In genomic region chr7:25222275-25222967, GRCm38 (mm10) we compare ENCODE assay signal across 7 mouse cellular contexts. TPM values are rescaled to one million over a fixed set of nuclear protein-coding genes. Genes with fewer than 3 reads are reported as not detected.
DNase-seq lines count a peak whose midpoint lies in the region; ATAC-seq and TF ChIP-seq lines count a peak whose summit lies in the region.

No protein-coding gene starts in this region.

- H3K27ac ChIP-seq in lung, embryonic 14.5 days (ENCODE audit: low read depth) = peak overlapping the region; percentile 87; the same call in 1 of the 2 replicates
- H3K27ac ChIP-seq in limb, embryonic 10.5 days = peak overlapping the region; percentile 94; the same call in 1 of the 2 replicates
- H3K27ac ChIP-seq in neural tube, embryonic 15.5 days (replicated peaks) = peak overlapping the region; percentile 95; the same call in 1 of the 2 replicates

- peak overlapping the region; percentile 65 for H3K4me3 ChIP-seq in lung, embryonic 14.5 days (ENCODE audit: low read depth, low read length)
- peak overlapping the region; percentile 81 for H3K4me3 ChIP-seq in limb, embryonic 10.5 days
- H3K4me3 ChIP-seq in neural tube, embryonic 15.5 days (replicated peaks) = peak overlapping the region; percentile 57

- H3K9me3 ChIP-seq in lung, embryonic 14.5 days (ENCODE audit: low read depth, low read length) = no peaks in the 10 kb centered on the region
- no peaks in the 10 kb centered on the region for H3K9me3 ChIP-seq in limb, embryonic 10.5 days (replicated peaks)
- no peaks in the 10 kb centered on the region for H3K9me3 ChIP-seq in neural tube, embryonic 15.5 days (replicated peaks)

- H3K4me2 ChIP-seq in lung, embryonic 14.5 days = peak overlapping the region; percentile 71
- H3K4me2 ChIP-seq in neural tube, embryonic 15.5 days = peak overlapping the region; percentile 98

- ATAC-seq in lung, embryonic 14.5 days (ENCODE audit: insufficient read depth) = no peak
- 0 out of 2 replicates have a peak, but pooled peaks have one; percentile 3 for ATAC-seq in erythroblast, adult 5-6 weeks (replicated peaks; ENCODE audit: low FRiP score, poor library complexity, severe bottlenecking)
- no peak for ATAC-seq in neural tube, embryonic 15.5 days (ENCODE audit: low FRiP score)
- no peak for ATAC-seq in megakaryocyte-erythroid progenitor cell, adult 5-6 weeks (replicated peaks; ENCODE audit: low FRiP score, low TSS enrichment, poor library complexity, severe bottlenecking)
- ATAC-seq in monocyte, adult 5-6 weeks (replicated peaks; ENCODE audit: insufficient number of reproducible peaks, low FRiP score, low TSS enrichment, poor library complexity, severe bottlenecking) = no peak

- peaks cover 40% of the 10 kb centered on the region for H3K36me3 ChIP-seq in lung, embryonic 14.5 days (ENCODE audit: insufficient read depth)
- H3K36me3 ChIP-seq in limb, embryonic 10.5 days = peaks cover 50% of the 10 kb centered on the region
- peaks cover 36% of the 10 kb centered on the region for H3K36me3 ChIP-seq in neural tube, embryonic 15.5 days

- peak overlapping the region; percentile 64 for H3K9ac ChIP-seq in lung, embryonic 14.5 days
- peak overlapping the region; percentile 81 for H3K9ac ChIP-seq in neural tube, embryonic 15.5 days (replicated peaks)

- H3K4me1 ChIP-seq in lung, embryonic 14.5 days (ENCODE audit: insufficient read depth) = peaks cover 11% of the 10 kb centered on the region
- H3K4me1 ChIP-seq in limb, embryonic 10.5 days = peaks cover 44% of the 10 kb centered on the region
- H3K4me1 ChIP-seq in neural tube, embryonic 15.5 days = peaks cover 43% of the 10 kb centered on the region

- DNase-seq in lung, embryonic 14.5 days = no peak
- no peak for DNase-seq in lung, postnatal 10 days
- DNase-seq in limb, embryonic 10.5 days (ENCODE audit: low spot score) = no peak

- 74% methylated on average over 10 of the region's 10 CpGs for WGBS in lung, embryonic 14.5 days
- 90% methylated on average over 10 of the region's 10 CpGs for WGBS in limb, embryonic 10.5 days
- WGBS in neural tube, embryonic 15.5 days = 85% methylated on average over 10 of the region's 10 CpGs

- H3K27me3 ChIP-seq in lung, embryonic 14.5 days (ENCODE audit: insufficient read depth, low read length) = no peaks in the 10 kb centered on the region
- H3K27me3 ChIP-seq in limb, embryonic 10.5 days (ENCODE audit: low read depth, poor library complexity, severe bottlenecking) = no peaks in the 10 kb centered on the region
- no peaks in the 10 kb centered on the region for H3K27me3 ChIP-seq in neural tube, embryonic 15.5 days (replicated peaks)

- no peak for TF ChIP-seq CTCF in lung, embryonic 14.5 days (IDR thresholded peaks at IDR 0.05; ENCODE audit: low read depth)

RNA-seq across cellular contexts. Expression of gene Zfp526, which starts 1.2 kb away (rescaled TPM):
- polyA plus RNA-seq in lung, embryonic 14.5 days (2014; fragmentation: Nextera tagmentation; extraction: Ambion mirVana) = 3.5 and 3.8 TPM in 2 replicates
- 25.4 and 27.4 TPM in 2 replicates for total RNA-seq in erythroblast, adult 5-6 weeks (2015; ENCODE audit: low replicate concordance)
- total RNA-seq in erythroblast, adult 5-6 weeks (2017; ENCODE audit: low replicate concordance) = 33.7 and 37.7 TPM in 2 replicates
- polyA plus RNA-seq in limb, embryonic 10.5 days (2016; fragmentation: Nextera tagmentation; extraction: Ambion mirVana) = 3.1 and 3.3 TPM in 2 replicates
- polyA plus RNA-seq in neural tube, embryonic 15.5 days (2015; fragmentation: Nextera tagmentation; extraction: Ambion mirVana) = 1.7 and 2.3 TPM in 2 replicates
- 18.8 and 20.3 TPM in 2 replicates for total RNA-seq in megakaryocyte-erythroid progenitor cell, adult 5-6 weeks (2014; fragmentation: Nextera tagmentation)
- 10.1 and 12.5 TPM in 2 replicates for total RNA-seq in megakaryocyte-erythroid progenitor cell, adult 5-6 weeks (2017)
- total RNA-seq in monocyte, adult 5-6 weeks (2017) = 2.4 to 9.8 TPM (median 2.6 TPM) in 3 replicates

RNA-seq across cellular contexts. Expression of gene Dedd2, which starts 2.0 kb away (rescaled TPM):
- polyA plus RNA-seq in lung, embryonic 14.5 days (2014; fragmentation: Nextera tagmentation; extraction: Ambion mirVana) = 5.2 and 6.7 TPM in 2 replicates
- total RNA-seq in erythroblast, adult 5-6 weeks (2015; ENCODE audit: low replicate concordance) = 53.8 and 59.1 TPM in 2 replicates
- total RNA-seq in erythroblast, adult 5-6 weeks (2017; ENCODE audit: low replicate concordance) = 164 and 194 TPM in 2 replicates
- 10.5 and 11.5 TPM in 2 replicates for polyA plus RNA-seq in limb, embryonic 10.5 days (2016; fragmentation: Nextera tagmentation; extraction: Ambion mirVana)
- 16.7 and 17.7 TPM in 2 replicates for polyA plus RNA-seq in neural tube, embryonic 15.5 days (2015; fragmentation: Nextera tagmentation; extraction: Ambion mirVana)
- 16.0 and 24.9 TPM in 2 replicates for total RNA-seq in megakaryocyte-erythroid progenitor cell, adult 5-6 weeks (2014; fragmentation: Nextera tagmentation)
- total RNA-seq in megakaryocyte-erythroid progenitor cell, adult 5-6 weeks (2017) = 13.5 and 15.2 TPM in 2 replicates
- 75.0 to 94.7 TPM (median 76.7 TPM) in 3 replicates for total RNA-seq in monocyte, adult 5-6 weeks (2017)

RNA-seq across cellular contexts. Expression of gene Gsk3a, which starts 15.2 kb away (rescaled TPM):
- polyA plus RNA-seq in lung, embryonic 14.5 days (2014; fragmentation: Nextera tagmentation; extraction: Ambion mirVana) = 14.6 and 14.9 TPM in 2 replicates
- total RNA-seq in erythroblast, adult 5-6 weeks (2015; ENCODE audit: low replicate concordance) = 35.2 and 39.5 TPM in 2 replicates
- 24.2 and 29.0 TPM in 2 replicates for total RNA-seq in erythroblast, adult 5-6 weeks (2017; ENCODE audit: low replicate concordance)
- polyA plus RNA-seq in limb, embryonic 10.5 days (2016; fragmentation: Nextera tagmentation; extraction: Ambion mirVana) = 11.7 and 12.0 TPM in 2 replicates
- polyA plus RNA-seq in neural tube, embryonic 15.5 days (2015; fragmentation: Nextera tagmentation; extraction: Ambion mirVana) = 16.0 and 16.3 TPM in 2 replicates
- total RNA-seq in megakaryocyte-erythroid progenitor cell, adult 5-6 weeks (2014; fragmentation: Nextera tagmentation) = 97.9 and 123 TPM in 2 replicates
- 49.1 and 74.7 TPM in 2 replicates for total RNA-seq in megakaryocyte-erythroid progenitor cell, adult 5-6 weeks (2017)
- 42.8 to 71.0 TPM (median 43.0 TPM) in 3 replicates for total RNA-seq in monocyte, adult 5-6 weeks (2017)

RNA-seq across cellular contexts. Expression of gene Erf, which starts 28.1 kb away (rescaled TPM):
- polyA plus RNA-seq in lung, embryonic 14.5 days (2014; fragmentation: Nextera tagmentation; extraction: Ambion mirVana) = 24.5 and 26.6 TPM in 2 replicates
- 3.3 and 3.6 TPM in 2 replicates for total RNA-seq in erythroblast, adult 5-6 weeks (2015; ENCODE audit: low replicate concordance)
- total RNA-seq in erythroblast, adult 5-6 weeks (2017; ENCODE audit: low replicate concordance) = 2.4 and 2.6 TPM in 2 replicates
- 14.2 and 16.6 TPM in 2 replicates for polyA plus RNA-seq in limb, embryonic 10.5 days (2016; fragmentation: Nextera tagmentation; extraction: Ambion mirVana)
- 3.7 and 6.5 TPM in 2 replicates for polyA plus RNA-seq in neural tube, embryonic 15.5 days (2015; fragmentation: Nextera tagmentation; extraction: Ambion mirVana)
- total RNA-seq in megakaryocyte-erythroid progenitor cell, adult 5-6 weeks (2014; fragmentation: Nextera tagmentation) = 8.7 and 18.9 TPM in 2 replicates
- total RNA-seq in megakaryocyte-erythroid progenitor cell, adult 5-6 weeks (2017) = 6.2 and 8.6 TPM in 2 replicates
- 3.7 to 8.1 TPM (median 7.3 TPM) in 3 replicates for total RNA-seq in monocyte, adult 5-6 weeks (2017)

RNA-seq across cellular contexts. Expression of gene Pou2f2, which starts 42.9 kb away (rescaled TPM):
- polyA plus RNA-seq in lung, embryonic 14.5 days (2014; fragmentation: Nextera tagmentation; extraction: Ambion mirVana) = 0.28 and 0.42 TPM in 2 replicates
- total RNA-seq in erythroblast, adult 5-6 weeks (2015; ENCODE audit: low replicate concordance) = 3.1 and 4.8 TPM in 2 replicates
- 0.56 and 1.2 TPM in 2 replicates for total RNA-seq in erythroblast, adult 5-6 weeks (2017; ENCODE audit: low replicate concordance)
- 3.3 and 4.1 TPM in 2 replicates for polyA plus RNA-seq in limb, embryonic 10.5 days (2016; fragmentation: Nextera tagmentation; extraction: Ambion mirVana)
- polyA plus RNA-seq in neural tube, embryonic 15.5 days (2015; fragmentation: Nextera tagmentation; extraction: Ambion mirVana) = 19.5 and 24.1 TPM in 2 replicates
- 0.40 and 0.57 TPM in 2 replicates for total RNA-seq in megakaryocyte-erythroid progenitor cell, adult 5-6 weeks (2014; fragmentation: Nextera tagmentation)
- total RNA-seq in megakaryocyte-erythroid progenitor cell, adult 5-6 weeks (2017) = 0.91 TPM in 1 of 2 replicates, not detected in the other
- total RNA-seq in monocyte, adult 5-6 weeks (2017) = 35.8 to 70.4 TPM (median 38.0 TPM) in 3 replicates
